Mouse (Mus musculus) E14TG2a.4 (cell line): ENCODE results near the gene Pfas.

Source experiments
- CTCF ChIP-seq: conservative IDR thresholded peaks from 2 replicates; pipeline ENCODE4 v1.5.1; 2014; ENCODE audit warnings: low read length
- NANOG ChIP-seq: IDR thresholded peaks from 2 replicates; pipeline ENCODE4 v1.6.1; 2014; ENCODE audit warnings: borderline replicate concordance, low read length, mixed read lengths
- POU5F1 ChIP-seq: IDR thresholded peaks from 2 replicates; pipeline ENCODE4 v1.6.1; 2014; ENCODE audit warnings: low read length, borderline replicate concordance

GRCm38 (mm10) chr11:68957971-68958370 lies 50.3 kb downstream of the Pfas start:
- no peak for TF ChIP-seq CTCF
- no peak for TF ChIP-seq POU5F1
- TF ChIP-seq NANOG = no peak
